Mouse (Mus musculus) hindbrain, postnatal 0 days (tissue): ENCODE measurements at regions not wholly inside any gene's neighbourhood (a gene's known extent, or its start where the extent isn't known, plus 50 kb on each side); places are given as distances from the start of the nearest gene placed in this dataset.

Experiments used
- ATAC-seq: fragments of 200-750 bp; cut with Nextera tagmentation; 2 replicates; pipeline ENCODE4 v1.8.0; 2017; ENCODE audit warnings: mild to moderate bottlenecking, moderate TSS enrichment, moderate library complexity
- DNase-seq: peaks from one replicate; pipeline ENCODE4 v3.0.0-alpha.2; 2015; ENCODE audit warnings: low spot score
- H3K27ac ChIP-seq: fragments of 300-500 bp; sonication (generic); 2 replicates; pipeline ENCODE4 v1.5.1; 2014; ENCODE audit warnings: mild to moderate bottlenecking
- H3K27me3 ChIP-seq: fragments of 300-500 bp; sonication (generic); 2 replicates; pipeline ENCODE4 v1.6.1; 2014; ENCODE audit warnings: low read length, mixed read lengths; ENCODE audit not compliant: insufficient read depth
- H3K36me3 ChIP-seq: fragments of 300-500 bp; sonication (generic); 2 replicates; pipeline ENCODE4 v1.6.1; 2014; ENCODE audit warnings: low read length, mixed read lengths; ENCODE audit not compliant: insufficient read depth
- H3K4me1 ChIP-seq: fragments of 300-500 bp; sonication (generic); 2 replicates; pipeline ENCODE4 v1.6.1; 2014; ENCODE audit warnings: antibody characterized with exemption, low read length, mixed read lengths; ENCODE audit not compliant: insufficient read depth
- H3K4me2 ChIP-seq: fragments of 300-500 bp; sonication (generic); 2 replicates; pipeline ENCODE4 v1.6.1; 2014; ENCODE audit warnings: low read depth, mild to moderate bottlenecking, low read length, moderate library complexity, mixed read lengths
- H3K4me3 ChIP-seq: fragments of 300-500 bp; sonication (generic); 2 replicates; pipeline ENCODE4 v1.5.1; 2014; ENCODE audit warnings: low read length
- H3K9ac ChIP-seq: fragments of 300-500 bp; sonication (generic); replicated peaks from 2 replicates; pipeline ENCODE4 v1.6.1; 2014; ENCODE audit warnings: mild to moderate bottlenecking, low read length, moderate library complexity, mixed read lengths
- H3K9me3 ChIP-seq: fragments of 300-500 bp; sonication (generic); 2 replicates; pipeline ENCODE4 v1.6.1; 2016; ENCODE audit warnings: low read length, mixed read lengths
- CTCF ChIP-seq: IDR thresholded peaks from 2 replicates; pipeline ENCODE4 v1.5.1; 2016; ENCODE audit warnings: antibody characterized with exemption, control low read depth, low read depth
- WGBS: fragments of 180-500 bp; shearing (Covaris S2); extraction: QIAGEN DNeasy Blood & Tissue Kit; methylation state at CpG from one replicate; pipeline ENCODE4 v1.1.7; 2014; 5-methylcytosine and 5-hydroxymethylcytosine counted together

DNA sequence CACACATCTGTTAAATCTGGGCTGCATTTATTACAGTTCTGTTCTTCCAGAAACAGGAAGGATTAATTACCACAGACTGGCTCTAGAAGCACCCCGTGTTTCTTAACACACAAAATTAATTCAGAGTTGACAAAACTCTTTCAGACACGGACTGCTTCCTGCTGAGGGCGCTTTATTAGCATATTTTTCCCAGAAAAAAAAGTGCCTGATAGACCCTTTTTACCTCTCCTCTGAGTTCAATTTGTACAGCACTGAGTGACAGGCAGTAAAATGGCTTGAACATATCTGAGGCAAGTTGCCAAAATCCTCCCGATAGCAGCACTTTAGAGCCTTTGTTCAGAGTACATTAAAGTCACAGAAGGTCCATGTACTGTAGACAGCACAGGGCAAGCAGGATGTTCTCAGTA, 1220.8 kb downstream of the Efnb2 start:
- 1% methylated on average over 4 of the region's 4 CpGs for WGBS
- H3K27me3 ChIP-seq = no peaks in the 10 kb centered on the region
- H3K9ac ChIP-seq = no peak overlapping the region
- no peak overlapping the region for H3K4me3 ChIP-seq
- H3K9me3 ChIP-seq = no peaks in the 10 kb centered on the region
- TF ChIP-seq CTCF = no peak
- H3K4me2 ChIP-seq = peak overlapping the region; percentile 26
- ATAC-seq (peak; percentile 59; the same call in 1 of the 2 replicates), DNase-seq (peak; percentile 77)
- no peaks in the 10 kb centered on the region for H3K36me3 ChIP-seq
- 0 out of 2 replicates have a peak, but pooled peaks cover 7% of the 10 kb centered on the region for H3K4me1 ChIP-seq
- H3K27ac ChIP-seq = no peak overlapping the region

DNA sequence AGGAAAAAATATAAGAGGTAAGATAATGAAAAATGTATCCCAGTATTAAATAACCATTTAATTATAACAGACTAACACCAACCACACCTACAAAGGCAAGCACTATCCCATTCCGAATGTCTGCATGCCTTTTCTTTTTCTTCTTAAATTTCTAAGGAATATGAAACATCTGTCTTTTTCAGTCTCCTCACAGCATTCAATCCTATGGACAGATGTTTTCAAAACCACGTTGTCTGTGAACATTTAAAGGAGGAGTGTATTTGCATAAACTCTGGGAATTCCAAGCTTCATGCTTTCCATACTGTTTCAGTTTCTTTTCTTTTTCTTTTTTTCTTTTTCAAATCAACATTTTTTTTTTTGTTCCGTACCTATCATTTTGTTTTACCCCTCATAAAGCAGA, 1221.2 kb downstream of the Efnb2 start:
- no peaks in the 10 kb centered on the region for H3K27me3 ChIP-seq
- no peak overlapping the region for H3K27ac ChIP-seq
- H3K36me3 ChIP-seq = no peaks in the 10 kb centered on the region
- H3K4me3 ChIP-seq = no peak overlapping the region
- 0 out of 2 replicates have a peak, but pooled peaks cover 7% of the 10 kb centered on the region for H3K4me1 ChIP-seq
- no peaks in the 10 kb centered on the region for H3K9me3 ChIP-seq
- whole genome bisulfite sequencing = 12% methylated on average over 3 of the region's 3 CpGs
- no peak for DNase-seq
- TF ChIP-seq CTCF = no peak
- no peak for ATAC-seq
- H3K4me2 ChIP-seq = peak overlapping the region; percentile 26
- H3K9ac ChIP-seq = no peak overlapping the region

DNA sequence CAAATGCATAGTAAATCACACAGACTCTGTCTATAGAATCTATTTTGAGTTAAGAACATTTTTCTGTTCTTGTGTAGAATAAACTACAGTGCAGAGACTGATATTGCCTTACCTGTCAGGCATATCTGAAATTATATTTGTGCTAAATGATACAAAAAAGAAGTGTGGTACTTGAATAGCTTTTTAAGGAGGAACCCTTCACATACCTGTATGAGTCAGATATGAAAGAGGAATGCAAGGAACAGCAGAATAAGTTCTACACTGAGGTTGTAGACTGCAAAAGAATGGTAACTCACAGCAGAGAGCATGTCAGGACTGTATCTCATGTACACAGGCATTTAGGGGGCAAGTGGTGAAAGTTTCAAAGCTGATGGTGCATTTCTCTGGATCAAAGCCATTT, 1230.6 kb downstream of the Efnb2 start:
- TF ChIP-seq CTCF = no peak
- H3K27me3 ChIP-seq = no peaks in the 10 kb centered on the region
- H3K27ac ChIP-seq = no peak overlapping the region
- no peaks in the 10 kb centered on the region for H3K9me3 ChIP-seq
- H3K9ac ChIP-seq = no peak overlapping the region
- H3K36me3 ChIP-seq = no peaks in the 10 kb centered on the region
- no peak overlapping the region for H3K4me3 ChIP-seq
- DNase-seq = no peak
- ATAC-seq = no peak
- no peaks in the 10 kb centered on the region for H3K4me1 ChIP-seq
- no peak overlapping the region for H3K4me2 ChIP-seq

DNA sequence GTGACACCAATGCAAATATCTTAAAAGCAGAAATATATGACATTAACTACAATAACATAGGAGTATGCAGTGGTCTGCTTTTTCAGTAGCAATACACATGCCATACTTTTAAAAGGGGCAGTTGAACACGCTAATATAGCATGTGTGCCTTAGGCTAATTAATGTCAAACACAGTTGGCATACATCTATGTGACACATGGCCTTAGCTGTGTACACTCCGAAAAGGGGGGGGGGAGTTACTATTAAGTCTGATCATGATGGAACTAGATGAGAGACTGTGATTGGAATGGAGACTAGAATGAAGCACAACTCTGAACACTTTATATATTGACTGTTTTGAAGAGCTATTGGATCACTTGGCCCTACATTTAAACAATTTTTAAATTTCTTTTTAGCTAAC, 1262.9 kb downstream of the Efnb2 start:
- Histone ChIP-seq H3K4me2 (no peak overlapping the region), H3K4me1 (no peaks in the 10 kb centered on the region), H3K9me3 (no peaks in the 10 kb centered on the region), H3K9ac (no peak overlapping the region), H3K4me3 (no peak overlapping the region), H3K27ac (no peak overlapping the region), H3K36me3 (no peaks in the 10 kb centered on the region), H3K27me3 (no peaks in the 10 kb centered on the region)
- ATAC-seq (no peak), DNase-seq (no peak)
- 74% methylated on average over 2 of the region's 2 CpGs for WGBS
- no peak for TF ChIP-seq CTCF

DNA sequence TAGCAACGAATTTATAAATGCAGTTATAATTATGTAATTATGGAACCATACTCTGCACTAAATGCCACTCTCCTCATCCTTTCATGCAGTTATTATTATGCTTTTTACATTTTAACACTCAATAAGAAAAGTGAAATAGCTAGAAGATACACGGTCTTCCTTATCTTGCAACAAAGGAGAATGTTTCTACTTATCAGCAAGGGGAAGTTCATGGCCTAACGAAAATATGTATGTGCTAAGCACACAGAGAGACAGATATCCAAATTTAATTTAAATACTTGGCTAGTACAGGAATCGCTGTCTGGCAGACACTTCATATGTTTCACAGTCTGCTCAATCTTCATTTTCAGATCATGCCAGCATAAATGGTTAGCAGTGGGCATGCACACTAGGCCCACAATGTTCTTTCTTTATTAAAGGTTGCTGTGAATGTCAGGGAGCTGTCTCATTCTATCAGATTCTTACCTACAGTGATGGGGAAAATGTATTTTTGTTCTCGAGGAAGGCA, 1263.6 kb downstream of the Efnb2 start:
- Histone ChIP-seq H3K27me3 (no peaks in the 10 kb centered on the region), H3K27ac (no peak overlapping the region), H3K4me3 (no peak overlapping the region), H3K4me2 (no peak overlapping the region), H3K4me1 (no peaks in the 10 kb centered on the region), H3K9ac (no peak overlapping the region), H3K36me3 (no peaks in the 10 kb centered on the region), H3K9me3 (no peaks in the 10 kb centered on the region)
- ATAC-seq (no peak), DNase-seq (no peak)
- 76% methylated on average over 5 of the region's 5 CpGs for WGBS
- TF ChIP-seq CTCF = no peak
